Mouse (Mus musculus) myocyte (in vitro differentiated cells): Measurements from ENCODE around the gene Smarcb1. TPM values are rescaled to one million over a fixed set of nuclear protein-coding genes. Genes with fewer than 3 reads are reported as not detected.

Experiments
- H3K27me3 ChIP-seq: one replicate; pipeline ENCODE4 v1.6.1; 2011; ENCODE audit not compliant: control insufficient read depth, insufficient read depth, insufficient read length
- H3K36me3 ChIP-seq: one replicate; pipeline ENCODE4 v1.6.1; 2011; ENCODE audit not compliant: control insufficient read depth, insufficient read depth
- H3K4me2 ChIP-seq: one replicate; pipeline ENCODE4 v1.6.1; 2011; ENCODE audit warnings: low read depth, control low read depth
- H3K4me3 ChIP-seq: one replicate; pipeline ENCODE4 v1.5.1; 2011; ENCODE audit warnings: mild to moderate bottlenecking, control low read depth, moderate library complexity
- H3K79me2 ChIP-seq: one replicate; pipeline ENCODE4 v1.6.1; 2011; ENCODE audit not compliant: control insufficient read depth, insufficient read depth
- H3ac ChIP-seq: one replicate; pipeline ENCODE4 v1.6.1; 2011; ENCODE audit not compliant: control insufficient read depth, insufficient read length
- CEBPB ChIP-seq: IDR thresholded peaks from 2 replicates; pipeline ENCODE4 v1.6.1; 2011; ENCODE audit warnings: mild to moderate bottlenecking, moderate library complexity; ENCODE audit not compliant: poor library complexity, insufficient read depth, severe bottlenecking
- E2F4 ChIP-seq: IDR thresholded peaks from one replicate; pipeline ENCODE4 v1.6.1; 2011; ENCODE audit warnings: mild to moderate bottlenecking, control low read depth, moderate library complexity; ENCODE audit not compliant: insufficient read depth
- MAX ChIP-seq: IDR thresholded peaks from one replicate; pipeline ENCODE4 v1.6.1; 2011; ENCODE audit warnings: low read depth, mild to moderate bottlenecking, control low read depth
- MYOD1 ChIP-seq, 3 experiments: IDR thresholded peaks; one replicate each; pipeline ENCODE4 v1.6.1; 2011; ENCODE audit warnings: control low read depth in 2 of 3, low read depth in 2 of 3, mild to moderate bottlenecking in 2 of 3, moderate library complexity in 1 of 3; ENCODE audit not compliant: insufficient read length in 2 of 3, control insufficient read depth in 1 of 3
- MYOG ChIP-seq, 3 experiments: IDR thresholded peaks; one replicate each; pipeline ENCODE4 v1.6.1; 2011; ENCODE audit warnings: control low read depth in 2 of 3, low read depth in 2 of 3, mild to moderate bottlenecking in 2 of 3; ENCODE audit not compliant: insufficient read length in 2 of 3, control insufficient read depth in 1 of 3, insufficient read depth in 1 of 3
- POLR2A ChIP-seq: IDR thresholded peaks from one replicate; pipeline ENCODE4 v1.6.1; 2011; ENCODE audit warnings: low read depth, mild to moderate bottlenecking, control low read depth, moderate library complexity; ENCODE audit not compliant: insufficient read length
- POLR2AphosphoS2 ChIP-seq: IDR thresholded peaks from one replicate; pipeline ENCODE4 v1.6.1; 2011; ENCODE audit warnings: low read depth, control low read depth; ENCODE audit not compliant: insufficient read length
- REST ChIP-seq: IDR thresholded peaks from one replicate; pipeline ENCODE4 v1.6.1; 2011; ENCODE audit warnings: mild to moderate bottlenecking, control low read depth, moderate library complexity; ENCODE audit not compliant: insufficient read depth, insufficient read length
- SRF ChIP-seq: IDR thresholded peaks from one replicate; pipeline ENCODE4 v1.6.1; 2011; ENCODE audit warnings: low read depth; ENCODE audit not compliant: control insufficient read depth, insufficient read length
- TCF12 ChIP-seq: IDR thresholded peaks from one replicate; pipeline ENCODE4 v1.6.1; 2011; ENCODE audit warnings: mild to moderate bottlenecking, control low read depth; ENCODE audit not compliant: poor library complexity, insufficient read depth, severe bottlenecking
- TCF3 ChIP-seq: IDR thresholded peaks from one replicate; pipeline ENCODE4 v1.6.1; 2011; ENCODE audit warnings: low read depth, control low read depth; ENCODE audit not compliant: insufficient read length
- USF1 ChIP-seq: IDR thresholded peaks from one replicate; pipeline ENCODE4 v1.6.1; 2011; ENCODE audit warnings: low read depth, mild to moderate bottlenecking, control low read depth, moderate library complexity
- polyA plus RNA-seq: library from polyadenylated mRNA; unstranded; fragments of >200 nt; fragmentation: generic; extraction: Trizol; gene quantifications from one replicate; pipeline ENCODE4 v1.2.1, GENCODE M21; 2012; ENCODE audit warnings: missing spikeins

Smarcb1 gene
- polyA plus RNA-seq, 1 experiment = 142 TPM

- H3ac ChIP-seq = no peak overlapping the region
- H3K4me3 ChIP-seq = no peak overlapping the region
- H3K79me2 ChIP-seq = no peaks in the 10 kb centered on the region
- no peaks in the 10 kb centered on the region for H3K27me3 ChIP-seq
- H3K4me2 ChIP-seq = no peak overlapping the region
- no peaks in the 10 kb centered on the region for H3K36me3 ChIP-seq
- no peak for TF ChIP-seq SRF
- TF ChIP-seq MAX = no peak
- TF ChIP-seq MYOG (IDR thresholded peaks at IDR 0.05; ENCODE audit: control insufficient read depth in 1 of 3, insufficient read depth in 1 of 3, insufficient read length in 2 of 3, low read depth in 2 of 3) = no peak
- no peak for TF ChIP-seq USF1
- TF ChIP-seq POLR2AphosphoS2 = no peak
- TF ChIP-seq CEBPB = no peak
- no peak for TF ChIP-seq MYOD1 (IDR thresholded peaks at IDR 0.05; ENCODE audit: control insufficient read depth in 1 of 3, insufficient read length in 2 of 3, low read depth in 2 of 3)
- TF ChIP-seq POLR2A = no peak
- no peak for TF ChIP-seq TCF3
- TF ChIP-seq TCF12 = no peak
- no peak for TF ChIP-seq E2F4
- TF ChIP-seq REST = no peak
These were observed 38.2 kb downstream of the Smarcb1 start for GRCm38 (mm10) chr10:75883232-75883552.

- H3K27me3 ChIP-seq = no peaks in the 10 kb centered on the region
- no peaks in the 10 kb centered on the region for H3K79me2 ChIP-seq
- H3K4me3 ChIP-seq = no peak overlapping the region
- no peaks in the 10 kb centered on the region for H3K36me3 ChIP-seq
- no peak overlapping the region for H3K4me2 ChIP-seq
- no peak overlapping the region for H3ac ChIP-seq
- TF ChIP-seq TCF12 (no peak), E2F4 (no peak), MYOD1 (IDR thresholded peaks at IDR 0.05; ENCODE audit: control insufficient read depth in 1 of 3, insufficient read length in 2 of 3, low read depth in 2 of 3) (no peak), USF1 (no peak), REST (no peak), CEBPB (no peak), SRF (no peak)
These were observed 38.8 kb downstream of the Smarcb1 start for GRCm38 (mm10) chr10:75882433-75883231.

GRCm38 (mm10) chr10:75881578-75882432 is 39.6 kb downstream of the Smarcb1 start:
- Histone ChIP-seq H3K79me2 (no peaks in the 10 kb centered on the region), H3K4me3 (no peak overlapping the region), H3K4me2 (peak overlapping the region; percentile 31), H3K36me3 (no peaks in the 10 kb centered on the region), H3ac (no peak overlapping the region), H3K27me3 (no peaks in the 10 kb centered on the region)
- no peak for TF ChIP-seq MAX
- no peak for TF ChIP-seq TCF3
- no peak for TF ChIP-seq POLR2A
- TF ChIP-seq E2F4 = no peak
- TF ChIP-seq USF1 = no peak
- no peak for TF ChIP-seq MYOG (IDR thresholded peaks at IDR 0.05; ENCODE audit: control insufficient read depth in 1 of 3, insufficient read depth in 1 of 3, insufficient read length in 2 of 3, low read depth in 2 of 3)
- no peak for TF ChIP-seq POLR2AphosphoS2
- no peak for TF ChIP-seq MYOD1 (IDR thresholded peaks at IDR 0.05; ENCODE audit: control insufficient read depth in 1 of 3, insufficient read length in 2 of 3, low read depth in 2 of 3)
- no peak for TF ChIP-seq SRF
- no peak for TF ChIP-seq REST
- TF ChIP-seq CEBPB = no peak
- no peak for TF ChIP-seq TCF12

GRCm38 (mm10) chr10:75880771-75881577 is 40.4 kb downstream of the Smarcb1 start:
- H3K27me3 ChIP-seq = no peaks in the 10 kb centered on the region
- H3K4me2 ChIP-seq = peak overlapping the region; percentile 31
- no peaks in the 10 kb centered on the region for H3K79me2 ChIP-seq
- no peaks in the 10 kb centered on the region for H3K36me3 ChIP-seq
- no peak overlapping the region for H3ac ChIP-seq
- no peak overlapping the region for H3K4me3 ChIP-seq
- TF ChIP-seq USF1 = no peak
